Mouse (Mus musculus) thymus, postnatal 14 days (tissue): ENCODE data around the gene Fam120b.
"Not testable (repeated sequence)": the region's sequence is repeated elsewhere in the genome, so short reads cannot be mapped to it uniquely, and the experiment has no call there.

Source experiments
- DNase-seq: peaks from one replicate; pipeline ENCODE4 v3.0.0; 2021

Fam120b gene

DNA sequence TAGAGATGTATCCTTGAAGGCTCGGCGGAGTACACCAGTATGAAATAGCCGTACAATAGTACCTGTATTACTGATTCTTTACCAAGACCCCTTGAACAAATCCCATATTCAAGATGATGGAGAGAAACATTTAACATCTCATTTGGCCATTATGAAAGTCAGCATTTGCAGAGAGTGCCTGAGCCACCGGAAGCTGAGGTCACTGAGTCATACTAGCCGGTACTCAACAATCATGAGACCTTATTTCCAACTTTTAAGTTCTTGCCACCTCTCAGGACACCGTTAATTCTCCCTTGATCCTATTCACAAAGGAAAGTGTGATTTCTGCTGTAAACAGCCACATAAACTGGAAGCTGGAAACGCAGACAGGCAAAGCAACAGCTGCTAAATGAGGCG lies 44.1 kb downstream of the Fam120b start:
- no peak for DNase-seq

DNA sequence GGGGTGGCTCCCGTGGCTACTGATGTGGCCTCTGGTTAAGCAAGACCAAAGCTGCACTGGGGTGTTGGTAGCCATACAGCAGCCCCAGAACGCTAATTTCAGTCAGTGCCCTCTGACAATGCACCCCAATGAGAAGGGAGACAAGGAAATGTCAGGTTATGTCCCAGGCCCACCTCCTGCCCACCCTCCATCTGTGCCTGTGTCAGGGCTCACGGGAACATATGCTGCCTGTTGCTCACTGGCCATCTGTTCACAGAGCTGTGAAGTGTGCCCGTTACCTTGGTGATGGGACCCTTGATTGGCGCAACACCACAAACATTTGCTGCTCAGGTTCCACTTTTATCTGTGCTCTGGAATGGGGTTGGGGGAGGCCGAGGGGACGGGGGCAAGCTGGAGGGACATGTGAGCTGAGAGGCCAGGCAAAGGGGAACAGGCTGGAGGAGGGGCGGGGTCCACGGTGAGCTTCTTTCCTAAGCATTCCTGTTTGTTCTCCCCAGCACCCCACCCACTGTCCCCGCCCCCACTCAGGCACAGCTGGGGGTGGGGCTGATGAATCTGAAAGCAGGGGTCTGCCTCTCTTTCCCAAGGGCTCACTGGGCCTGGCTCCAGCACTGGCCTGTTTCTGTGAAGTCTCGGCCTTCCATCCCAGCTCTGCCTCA lies 44.6 kb downstream of the Fam120b start:
- DNase-seq: no peak

DNA sequence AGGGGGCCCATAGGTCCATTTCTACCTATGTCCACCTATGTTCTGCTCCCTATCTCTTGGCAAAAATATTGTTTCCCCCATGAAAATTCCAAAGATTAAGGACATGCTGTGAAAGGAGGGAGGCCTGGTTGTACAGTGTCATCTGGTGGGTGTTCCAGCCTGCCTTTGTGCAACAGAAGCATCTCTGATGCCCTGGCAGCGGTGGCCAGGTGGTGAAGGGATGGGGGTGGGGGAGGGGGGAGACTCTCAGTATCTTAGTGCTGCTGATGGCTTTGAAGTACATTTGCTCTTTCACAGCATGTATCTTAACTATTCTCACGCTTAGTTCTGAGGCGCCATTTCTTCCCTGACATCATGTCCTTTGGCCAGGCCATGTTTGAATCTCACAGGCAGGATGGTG lies 49.4 kb downstream of the Fam120b start:
- no peak for DNase-seq

DNA sequence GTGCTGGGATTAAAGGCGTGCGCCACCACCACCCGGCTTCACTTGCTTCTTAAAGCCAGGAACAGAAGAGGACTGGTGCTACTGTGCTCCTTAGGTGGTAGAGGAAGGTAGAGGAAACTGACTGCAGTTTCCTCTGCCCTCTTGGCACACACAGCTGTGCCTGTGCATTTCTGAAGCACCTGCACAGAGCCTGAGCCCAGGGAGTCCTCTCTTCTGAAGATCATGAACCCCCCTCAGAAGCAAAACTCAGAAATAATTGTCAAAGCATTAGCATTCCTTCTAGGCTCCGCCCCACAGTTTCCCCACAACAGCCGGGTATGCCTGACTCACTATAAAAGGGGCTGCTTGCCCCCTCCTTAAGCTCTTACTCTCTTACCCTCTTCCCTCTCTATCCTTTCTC lies 51.8 kb downstream of the Fam120b start:
- DNase-seq: peak; percentile 48

DNA sequence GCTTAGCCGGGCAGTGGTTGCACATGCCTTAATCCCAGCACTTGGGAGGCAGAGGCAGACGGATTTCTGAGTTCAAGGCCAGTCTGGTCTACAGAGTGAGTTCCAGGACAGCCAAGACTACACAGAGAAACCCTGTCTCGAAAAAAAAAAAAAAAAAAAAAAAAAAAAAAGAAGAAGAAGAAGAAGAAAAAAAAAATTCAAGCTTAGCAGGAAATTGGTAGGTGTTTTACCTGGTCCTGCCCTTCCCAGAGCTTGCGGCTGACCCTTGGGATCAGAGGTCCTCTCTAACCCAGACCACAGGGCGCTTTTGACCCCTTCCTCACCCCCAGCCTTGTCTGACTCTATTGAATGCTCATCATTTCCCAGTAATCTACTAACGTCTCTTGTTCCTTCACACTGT lies 53.1 kb downstream of the Fam120b start:
- not testable (repeated sequence) for DNase-seq

DNA sequence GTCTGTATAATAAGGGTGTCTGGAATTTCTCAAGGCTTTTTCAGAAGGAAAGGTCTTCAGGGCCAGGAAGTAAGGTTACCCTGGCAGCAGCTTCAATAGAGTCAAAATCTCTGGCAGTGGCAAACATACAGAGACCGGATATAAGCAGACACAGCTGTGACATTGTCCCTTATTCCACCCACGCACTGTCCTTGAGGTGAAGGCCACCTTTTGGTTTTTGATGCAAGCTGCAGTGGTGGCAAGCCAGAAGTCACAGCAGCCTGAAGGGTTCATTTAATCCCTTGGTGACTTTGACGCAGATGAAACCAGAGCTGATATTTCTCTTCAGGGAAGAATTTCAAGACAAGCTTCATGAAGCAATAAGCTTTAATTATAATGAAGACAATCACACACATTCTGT lies 53.6 kb downstream of the Fam120b start:
- no peak for DNase-seq

DNA sequence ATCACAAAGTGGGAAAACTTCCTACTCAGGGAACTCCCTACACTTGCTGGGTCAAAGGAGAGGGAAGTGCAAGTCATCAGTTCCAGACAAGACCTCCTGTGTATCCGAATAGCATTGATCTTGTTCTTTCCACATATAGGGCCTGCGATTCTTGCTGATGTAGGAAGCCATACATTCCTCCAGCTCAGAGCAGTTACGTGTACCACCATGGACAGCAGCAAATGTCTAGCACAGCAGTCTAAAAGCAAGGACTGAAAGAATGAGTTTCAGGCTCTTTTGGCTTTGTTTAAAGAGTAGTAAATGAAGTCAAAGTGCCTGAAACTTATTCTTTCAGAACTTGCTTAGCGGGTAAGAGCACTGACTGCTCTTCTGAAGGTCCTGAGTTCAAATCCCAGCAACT lies 59.2 kb downstream of the Fam120b start:
- DNase-seq: no peak

DNA sequence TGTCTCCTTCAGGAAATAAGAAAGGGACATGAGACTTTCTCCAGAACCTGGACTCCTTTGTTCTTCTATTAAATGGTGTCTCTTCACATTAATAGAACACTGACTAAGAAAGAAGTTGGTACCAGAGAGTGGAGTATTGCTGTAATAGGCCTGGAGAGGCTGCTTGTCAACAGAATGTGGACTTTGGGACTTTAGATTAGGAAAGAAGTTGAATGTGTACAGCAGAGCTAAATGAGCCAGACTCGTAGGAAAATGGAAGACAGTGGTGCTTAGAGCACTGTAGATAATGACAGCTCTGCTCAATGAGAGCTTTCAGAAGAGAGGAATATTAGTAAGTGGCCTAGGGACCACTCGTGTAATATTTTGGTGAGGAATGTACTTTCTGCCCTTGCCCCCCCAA lies 60.6 kb downstream of the Fam120b start:
- DNase-seq: no peak

DNA sequence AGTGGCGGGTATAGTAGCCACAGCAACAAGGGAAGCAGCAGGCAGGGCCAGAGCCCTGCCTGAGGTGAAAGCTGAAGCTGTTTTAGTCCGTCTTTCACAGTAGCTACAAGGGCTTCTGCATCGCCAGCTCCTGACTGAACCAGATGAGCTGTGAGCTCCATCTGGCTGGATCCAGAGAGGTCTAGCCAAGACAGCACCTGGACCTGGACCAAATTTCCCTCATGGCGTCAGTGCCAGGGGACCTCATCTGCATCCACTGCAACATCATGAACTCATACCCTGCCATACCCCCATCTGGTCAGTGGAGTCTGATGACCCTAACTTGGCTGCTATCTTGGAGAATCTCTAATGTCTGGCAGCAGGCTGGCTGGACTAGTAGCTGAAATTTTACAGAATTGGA lies 63.8 kb downstream of the Fam120b start:
- no peak for DNase-seq

DNA sequence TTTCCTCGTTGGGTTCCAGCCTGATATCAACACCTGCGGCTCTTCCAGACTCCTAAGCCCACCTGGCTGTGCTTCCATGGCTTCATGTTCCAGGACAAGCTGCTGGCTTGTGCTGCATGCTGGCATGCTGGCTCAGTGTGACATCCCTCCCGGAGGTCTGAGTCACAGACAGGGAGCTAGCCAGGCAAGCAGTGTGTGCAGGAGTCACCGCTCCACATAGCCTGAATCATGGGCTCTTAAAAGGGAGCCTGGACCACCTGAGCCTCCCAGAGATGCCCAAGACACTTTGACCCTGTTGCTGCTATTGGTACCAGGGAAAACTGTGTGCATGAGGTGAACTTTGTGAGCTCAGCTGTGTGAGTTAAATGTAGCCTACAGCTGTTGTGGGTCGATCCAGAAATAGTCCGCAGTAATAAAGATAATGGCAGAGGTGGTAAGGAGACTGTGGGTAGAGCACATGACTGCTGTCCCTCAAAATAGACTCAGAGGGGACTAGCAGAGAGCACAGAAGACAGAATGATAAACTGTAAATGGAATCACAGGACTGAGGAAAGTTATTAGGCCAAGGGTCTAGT lies 66.0 kb downstream of the Fam120b start:
- no peak for DNase-seq

DNA sequence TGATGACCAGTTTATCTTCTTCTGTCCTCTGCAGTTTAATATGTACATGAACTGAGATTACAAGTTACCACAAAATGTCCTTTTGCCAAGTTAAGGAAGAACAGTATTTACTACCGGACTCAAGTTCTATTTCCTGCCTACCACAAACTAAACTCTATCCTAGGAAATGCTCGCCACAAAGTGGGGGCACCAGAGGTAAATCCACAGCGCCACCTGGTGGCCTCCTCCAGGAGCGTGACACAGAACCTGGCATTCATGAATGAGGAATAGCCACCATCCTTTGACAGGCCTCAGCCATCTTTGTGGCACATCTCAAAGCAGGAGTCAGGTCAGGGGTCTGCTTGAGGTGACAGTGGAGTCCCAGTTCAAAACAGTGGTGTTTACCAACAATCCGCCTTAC lies 71.7 kb downstream of the Fam120b start:
- peak; percentile 77 for DNase-seq

DNA sequence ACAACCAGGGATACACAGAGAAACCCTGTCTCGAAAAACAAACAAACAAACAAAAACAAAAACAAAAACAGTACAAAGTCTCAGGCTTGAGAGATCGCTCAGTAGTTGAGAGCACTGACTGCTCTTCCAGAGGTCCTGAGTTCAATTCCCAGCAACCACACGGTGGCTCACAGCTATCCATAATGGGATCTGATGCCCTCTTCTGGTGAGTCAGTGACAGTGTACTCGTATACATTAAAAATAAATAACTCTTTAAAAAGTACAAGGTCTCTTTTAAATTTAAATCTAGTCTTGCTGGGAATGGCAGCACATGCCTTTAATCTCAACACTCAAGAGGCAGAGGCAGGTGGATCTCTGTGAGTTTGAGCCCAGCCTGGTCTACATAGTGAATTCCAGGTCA lies 76.7 kb downstream of the Fam120b start:
- DNase-seq: no peak
